Mouse (Mus musculus) testis, adult 2 months (tissue): ENCODE data around the gene Cldn9.

Source experiments
- CTCF ChIP-seq: fragments of 200-500 bp; IDR thresholded peaks from 2 replicates; pipeline ENCODE4 v1.5.1; 2012; ENCODE audit warnings: low read depth, mild to moderate bottlenecking, inconsistent platforms, low read length, moderate library complexity; ENCODE audit not compliant: control insufficient read depth, insufficient read depth, insufficient replicate concordance
- POLR2A ChIP-seq: fragments of 200-500 bp; IDR thresholded peaks from 2 replicates; pipeline ENCODE4 v1.6.1; 2012; ENCODE audit warnings: low read depth, mild to moderate bottlenecking, inconsistent platforms, low read length, moderate library complexity; ENCODE audit not compliant: control insufficient read depth

DNA sequence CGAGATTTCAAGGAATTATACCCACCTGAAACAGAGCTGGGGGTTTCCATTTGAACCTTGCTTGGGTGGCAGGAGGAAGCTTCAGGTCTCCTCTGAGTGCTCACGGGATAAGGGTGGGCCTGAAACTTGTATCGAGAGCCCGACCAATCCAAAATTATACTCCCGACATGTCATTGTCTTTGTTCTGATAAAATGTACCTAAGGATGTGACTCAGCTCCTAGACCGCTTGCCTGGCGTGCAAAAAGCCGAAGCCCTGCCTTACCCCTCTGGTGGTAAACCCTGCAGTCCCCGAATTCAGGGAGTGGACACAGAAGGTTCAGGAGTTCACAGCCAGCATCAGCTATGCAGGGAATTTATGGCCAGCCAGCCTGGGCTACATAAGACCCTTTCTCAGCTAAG lies 3.5 kb downstream of the Cldn9 start:
- no peak for TF ChIP-seq CTCF
- no peak for TF ChIP-seq POLR2A
